Mouse (Mus musculus) megakaryocyte, embryonic 14.5 days (primary cell): ENCODE measurements at regions not wholly inside any gene's neighbourhood (a gene's known extent, or its start where the extent isn't known, plus 50 kb on each side); places are given as distances from the start of the nearest gene placed in this dataset.

ENCODE experiments used
- FLI1 ChIP-seq: IDR thresholded peaks from 2 replicates; pipeline ENCODE4 v1.6.1; 2012; ENCODE audit warnings: low read length, inconsistent platforms, mixed read lengths
- GATA1 ChIP-seq: IDR thresholded peaks from 3 replicates; pipeline ENCODE4 v1.6.1; 2012; ENCODE audit warnings: mixed read lengths, low read length, inconsistent platforms, borderline replicate concordance

DNA sequence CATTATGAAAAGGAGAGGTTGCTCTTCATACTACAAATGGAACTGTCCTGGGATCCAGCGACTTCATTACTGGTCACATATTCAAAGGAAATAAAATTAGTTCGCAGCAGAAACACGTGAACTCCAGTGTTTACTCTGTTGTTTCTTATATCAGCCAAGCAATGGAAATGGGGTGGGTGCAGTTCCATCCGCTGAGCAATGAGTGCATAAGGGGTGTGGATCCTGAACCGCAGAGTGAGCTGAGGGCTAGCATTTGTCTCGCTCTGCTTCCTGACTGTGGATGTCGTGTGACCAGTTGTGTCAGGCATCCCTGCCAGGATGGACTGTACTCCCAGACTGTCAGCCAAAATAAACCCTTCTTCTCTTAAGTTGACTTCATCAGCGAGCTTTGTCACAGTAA lies 80.0 kb upstream of the Smad1 start:
- no peak for TF ChIP-seq GATA1
- TF ChIP-seq FLI1 = no peak
